ENCODE assay signal across 8 mouse cellular contexts in the genomic region with DNA sequence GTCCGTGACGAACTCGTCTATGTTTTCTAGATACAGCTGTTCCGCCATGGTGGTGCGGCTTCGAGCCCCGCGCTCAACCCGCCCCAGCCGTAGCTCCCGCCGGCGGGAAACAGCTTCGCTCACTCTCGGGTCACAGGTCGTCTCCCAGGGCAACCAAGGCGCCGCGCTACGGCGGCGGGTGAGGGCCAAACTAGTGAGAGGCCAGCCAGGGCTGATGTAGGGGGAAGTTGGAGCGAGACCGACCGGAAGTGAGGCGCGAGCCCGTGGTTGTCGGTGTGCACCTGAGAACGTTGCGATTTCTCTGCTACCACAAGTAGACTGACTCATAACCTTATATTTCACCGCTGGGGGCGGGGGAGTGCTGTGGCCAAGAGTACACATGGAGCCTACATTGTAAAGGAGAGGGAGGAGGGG. TPM values are rescaled to one million over a fixed set of nuclear protein-coding genes. Genes with fewer than 3 reads are reported as not detected.
A peak's percentile ranks its signal among the peaks of the same experiment; 100 is the strongest.
DNase-seq lines count a peak whose midpoint lies in the region; ATAC-seq lines count a peak whose summit lies in the region.

A gene (minus strand): TSS at position 190 of the 414 bp plus-strand sequence.

- H3K4me2 ChIP-seq in hindbrain, embryonic 11.5 days (replicated peaks; ENCODE audit: low read depth, low read length) = peak within 1 kb of the TSS; percentile 75

- H3K4me3 ChIP-seq in hindbrain, embryonic 11.5 days (ENCODE audit: low read depth, low read length) = peak within 1 kb of the TSS; percentile 86

- 0 out of 2 replicates have a peak, but pooled peaks cover 3% of the 10 kb centered on the region for H3K36me3 ChIP-seq in hindbrain, embryonic 11.5 days (ENCODE audit: control insufficient read depth, insufficient read depth, low read length)

- H3K9ac ChIP-seq in hindbrain, embryonic 11.5 days (ENCODE audit: low read depth, low read length) = peak within 1 kb of the TSS; percentile 84

- peak; percentile 97 for ATAC-seq in hindbrain, embryonic 11.5 days (ENCODE audit: low FRiP score)

- H3K27me3 ChIP-seq in hindbrain, embryonic 11.5 days (ENCODE audit: control insufficient read depth, insufficient read depth, low read length) = no peaks in the 10 kb centered on the region

- H3K27ac ChIP-seq in hindbrain, embryonic 11.5 days (ENCODE audit: low read depth, low read length) = peak within 1 kb of the TSS; percentile 78

- under 1% methylated on average over 33 of the region's 33 CpGs for WGBS in hindbrain, embryonic 11.5 days

- peak; percentile 99 for DNase-seq in Muller cell, postnatal 12 days (ENCODE audit: inconsistent ontology term)
- DNase-seq in cerebellum, adult 9-11 months = peak; percentile 97
- peak; percentile 95 to 100 for DNase-seq in frontal cortex, adult 2 months (ENCODE audit: extremely low spot score in 1 of 2, low spot score in 1 of 2)
- peak; percentile 100 for DNase-seq in hindbrain, embryonic 11.5 days (ENCODE audit: low spot score)
- peak; percentile 100 for DNase-seq in layer of hippocampus, postnatal 10 days (ENCODE audit: low spot score in 2 of 2)
- DNase-seq in lung, postnatal 10 days = peak; percentile 99
- peak; percentile 100 for DNase-seq in ovary, postnatal 36 days (ENCODE audit: low spot score)
- peak; percentile 100 for DNase-seq in thymus, postnatal 25 days

- no peaks in the 10 kb centered on the region for H3K9me3 ChIP-seq in hindbrain, embryonic 11.5 days (ENCODE audit: control insufficient read depth, low read length)

- no peaks in the 10 kb centered on the region for H3K4me1 ChIP-seq in hindbrain, embryonic 11.5 days (replicated peaks; ENCODE audit: control insufficient read depth, insufficient read depth, low read length)

RNA-seq across cellular contexts. Expression of the gene that starts here (rescaled TPM):
- 32.7 and 33.8 TPM in 2 replicates for polyA plus RNA-seq in frontal cortex, adult 2 months (2012; rRNA removed)
- polyA plus RNA-seq in hindbrain, embryonic 11.5 days (2014; fragmentation: Nextera tagmentation; extraction: Ambion mirVana) = 79.9 and 88.9 TPM in 2 replicates
- 10 to 100 TPM; 28.9 to 30.0 TPM for total RNA-seq in layer of hippocampus, postnatal 10 days (2021)

Comparison
In these comparisons a context has a peak if more than half of its experiments do, and no peak if none do; other contexts are left out.
1. Peak in every context shown above with its lines: DNase-seq, ATAC-seq, H3K4me3 ChIP-seq and H3K27ac ChIP-seq.